Mouse (Mus musculus) bone marrow macrophage, adult 2 months (primary cell): Measurements from ENCODE around the gene Rasal2.

ENCODE experiments used
- CTCF ChIP-seq: IDR thresholded peaks from 2 replicates; pipeline ENCODE4 v1.5.1; 2012; ENCODE audit warnings: low read depth, mild to moderate bottlenecking, low read length, moderate library complexity
- POLR2A ChIP-seq: IDR thresholded peaks from 2 replicates; pipeline ENCODE4 v1.6.1; 2012; ENCODE audit warnings: mild to moderate bottlenecking, low read depth, low read length, borderline replicate concordance

DNA sequence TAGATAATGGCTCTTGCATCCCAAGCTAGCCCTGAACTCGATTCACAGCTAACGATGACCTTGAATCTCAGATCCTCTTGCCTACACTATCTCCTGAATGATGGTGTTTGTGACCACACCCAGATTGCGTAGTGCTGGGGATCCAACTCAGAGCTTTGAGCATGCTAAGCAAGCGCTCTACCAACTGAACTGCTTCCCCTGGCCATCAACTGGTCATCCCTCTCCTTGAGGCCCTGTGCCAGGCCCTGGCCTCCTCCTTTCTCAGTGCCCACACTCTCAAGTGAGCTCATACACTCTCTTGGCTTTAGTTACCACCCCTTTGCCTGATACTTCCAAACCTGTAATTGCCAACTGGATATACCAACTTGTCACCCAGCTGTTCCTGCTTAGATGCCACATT, 22.0 kb upstream of the Rasal2 start:
- no peak for TF ChIP-seq POLR2A
- no peak for TF ChIP-seq CTCF
